Mouse (Mus musculus): ENCODE data around the gene H2afy2. TPM values are rescaled to one million over a fixed set of nuclear protein-coding genes. Genes with fewer than 3 reads are reported as not detected.

Gene H2afy2
- 10 to 100 TPM; 14.3 to 14.7 TPM for total RNA-seq (2021)
- long read RNA-seq, experiment 1, partial matches to known transcripts, result 1 of 5 reads
- long read RNA-seq, experiment 1, other reads (novel, unspliced or antisense), result 1 of 5 reads
- long read RNA-seq, experiment 2, transcript H2afy2-201 (9 exons, 2,175 nt), result major isoform, 13 of 15 reads
- long read RNA-seq, experiment 2, partial matches to known transcripts, result 1 of 15 reads
- long read RNA-seq, experiment 2, other reads (novel, unspliced or antisense), result 1 of 15 reads

DNA sequence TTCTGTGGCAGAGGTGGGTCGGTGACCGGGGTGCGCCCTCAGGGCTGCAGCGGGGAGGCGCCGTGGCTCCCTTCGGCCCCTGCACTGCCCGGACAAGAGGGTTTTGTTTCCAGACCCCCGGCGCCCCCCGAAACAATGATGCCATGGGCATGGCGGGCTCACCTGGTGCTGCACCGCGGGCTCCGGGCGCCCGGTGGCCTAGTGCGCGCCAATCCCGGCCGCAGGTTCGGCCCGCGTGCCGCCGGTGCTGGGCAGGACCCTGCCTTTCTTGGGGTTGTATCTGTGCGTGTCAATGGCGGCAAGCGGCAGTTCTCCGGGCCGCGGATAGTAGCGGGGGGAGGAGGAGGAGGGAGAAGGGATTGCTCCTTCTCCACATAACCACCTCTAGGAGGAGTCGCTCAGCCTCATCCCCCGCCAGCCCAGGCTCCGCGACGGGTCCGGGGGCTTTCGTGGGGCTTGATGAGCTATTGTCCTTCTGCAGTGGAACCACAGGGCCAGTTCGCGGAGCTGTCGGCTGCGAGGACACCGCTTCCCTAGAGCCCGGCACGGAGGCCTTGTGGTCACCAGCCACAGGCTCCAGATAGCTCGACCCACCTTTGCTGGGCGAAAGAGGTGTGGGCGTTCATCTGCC lies at the start of gene H2afy2:
Gene H2afy2, minus strand, starts transcription at position 527 of the 631 bp plus-strand sequence.
- peak; percentile 68 for TF ChIP-seq CTCF (conservative IDR thresholded peaks at IDR 0.05)
- DNase-seq (ENCODE audit: low spot score in 2 of 2), result peak; percentile 51 to 58
- Histone ChIP-seq H3K4me3 (peak within 1 kb of the TSS; percentile 95), H3K27ac (peak within 1 kb of the TSS; percentile 95)

DNA sequence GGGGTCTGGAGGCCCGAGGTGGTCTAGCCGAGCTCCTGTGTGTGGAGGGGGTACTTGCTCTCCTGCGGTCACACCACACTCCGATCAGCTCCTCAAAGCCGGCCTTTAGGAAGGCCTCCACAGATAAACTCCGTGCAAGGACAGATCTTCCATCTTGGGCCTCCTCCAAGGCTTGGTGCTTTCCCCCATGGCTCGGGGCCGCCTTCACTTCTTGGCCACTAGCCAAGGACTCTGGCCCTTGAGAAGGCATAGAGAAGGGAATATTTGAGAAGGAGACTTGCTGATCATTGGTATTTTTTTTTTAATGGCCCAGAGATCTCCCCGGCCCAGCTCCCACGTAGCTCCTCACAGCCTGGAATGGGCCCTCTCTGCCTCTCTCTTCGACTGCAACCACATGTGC lies 48.8 kb upstream of the H2afy2 start:
- H3K27ac ChIP-seq, result no peak overlapping the region
- no peak overlapping the region for H3K4me3 ChIP-seq
- DNase-seq (ENCODE audit: low spot score in 2 of 2), result no peak
- TF ChIP-seq CTCF (conservative IDR thresholded peaks at IDR 0.05), result no peak

DNA sequence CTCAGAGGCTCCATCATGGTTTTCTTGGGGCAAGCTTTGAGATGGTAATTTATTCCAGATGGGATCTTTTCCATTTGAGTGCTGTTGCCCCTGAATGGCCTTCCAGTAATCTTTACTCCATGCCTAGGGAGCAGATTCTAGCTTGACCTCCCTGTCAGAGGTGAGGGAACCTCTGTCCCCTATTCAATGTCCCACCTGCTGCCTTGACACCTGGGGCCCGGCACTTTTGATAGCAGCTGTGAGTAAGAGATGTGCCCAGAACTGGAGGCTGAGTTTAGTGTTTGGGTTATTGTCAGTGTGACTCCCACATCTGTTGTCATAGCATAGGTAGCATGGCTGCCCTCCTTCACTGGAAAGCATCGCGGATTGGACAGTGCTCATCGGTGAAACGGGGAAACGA lies 47.8 kb upstream of the H2afy2 start:
- H3K4me3 ChIP-seq, result no peak overlapping the region
- no peak for TF ChIP-seq CTCF (conservative IDR thresholded peaks at IDR 0.05)
- DNase-seq (ENCODE audit: low spot score in 2 of 2), result no peak
- no peak overlapping the region for H3K27ac ChIP-seq

DNA sequence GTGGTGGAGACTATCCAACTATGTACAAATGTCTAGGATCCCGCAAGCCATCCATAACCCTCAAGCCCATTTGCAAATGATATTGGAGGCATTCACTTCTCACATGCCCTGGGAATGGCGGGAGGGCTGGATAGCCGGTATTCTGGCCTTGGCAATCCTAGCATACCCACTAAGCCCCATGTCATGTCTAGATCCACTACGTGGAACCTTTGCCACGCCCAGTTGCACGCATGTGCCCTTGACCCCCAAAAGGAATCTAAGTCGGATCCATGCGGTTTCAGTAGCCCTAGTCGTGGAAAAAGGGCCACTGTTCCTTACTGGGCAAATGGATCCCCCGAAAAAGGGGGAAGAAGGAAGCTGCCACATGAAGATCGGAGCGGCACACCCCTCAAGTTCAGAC lies 47.3 kb upstream of the H2afy2 start:
- no peak for DNase-seq (ENCODE audit: low spot score in 2 of 2)
- no peak for TF ChIP-seq CTCF (conservative IDR thresholded peaks at IDR 0.05)
- Histone ChIP-seq H3K4me3 (no peak overlapping the region), H3K27ac (no peak overlapping the region)

DNA sequence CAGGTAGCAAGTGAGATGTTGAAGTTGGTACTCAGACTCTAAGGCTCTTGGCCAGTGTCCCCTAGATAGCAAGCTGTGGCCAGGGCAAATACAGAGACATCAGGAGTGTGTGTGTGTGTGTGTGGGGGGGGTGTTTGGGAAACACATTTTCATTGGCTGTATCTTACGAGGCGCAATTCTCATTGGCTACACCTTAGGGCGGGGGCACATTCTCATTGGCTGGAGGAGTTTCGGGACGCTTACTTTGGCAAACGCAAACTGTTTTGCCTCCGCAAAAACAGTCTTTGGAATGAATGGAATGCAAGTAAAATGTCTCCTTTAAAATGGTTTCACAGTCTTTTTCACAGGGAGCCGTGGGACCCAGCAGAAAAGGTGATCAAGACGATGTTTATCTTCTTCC lies 46.9 kb upstream of the H2afy2 start:
- Histone ChIP-seq H3K4me3 (no peak overlapping the region), H3K27ac (no peak overlapping the region)
- no peak for TF ChIP-seq CTCF (conservative IDR thresholded peaks at IDR 0.05)
- DNase-seq (ENCODE audit: low spot score in 2 of 2), result no peak

DNA sequence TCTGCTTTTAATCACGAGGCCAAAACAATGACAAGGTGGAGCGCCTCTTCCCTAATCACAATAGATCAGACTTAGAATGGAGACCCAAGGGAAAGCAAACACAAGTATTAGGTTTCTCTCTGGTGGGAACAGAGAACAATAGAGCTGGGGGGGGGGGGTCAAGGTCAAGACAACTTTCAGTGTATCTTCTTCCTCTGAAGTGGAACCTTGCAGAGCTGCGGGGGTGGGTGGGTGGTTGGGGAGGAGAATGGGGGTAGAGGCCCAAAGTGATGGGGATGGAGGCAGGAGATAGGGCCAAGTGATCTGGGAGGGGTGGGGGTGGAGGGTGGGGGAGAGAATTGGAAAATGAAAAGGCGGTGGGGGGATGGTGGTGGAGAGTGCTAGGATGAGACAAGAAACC lies 45.1 kb upstream of the H2afy2 start:
- TF ChIP-seq CTCF (conservative IDR thresholded peaks at IDR 0.05), result no peak
- no peak overlapping the region for H3K27ac ChIP-seq
- DNase-seq (ENCODE audit: low spot score in 2 of 2), result no peak
- no peak overlapping the region for H3K4me3 ChIP-seq

DNA sequence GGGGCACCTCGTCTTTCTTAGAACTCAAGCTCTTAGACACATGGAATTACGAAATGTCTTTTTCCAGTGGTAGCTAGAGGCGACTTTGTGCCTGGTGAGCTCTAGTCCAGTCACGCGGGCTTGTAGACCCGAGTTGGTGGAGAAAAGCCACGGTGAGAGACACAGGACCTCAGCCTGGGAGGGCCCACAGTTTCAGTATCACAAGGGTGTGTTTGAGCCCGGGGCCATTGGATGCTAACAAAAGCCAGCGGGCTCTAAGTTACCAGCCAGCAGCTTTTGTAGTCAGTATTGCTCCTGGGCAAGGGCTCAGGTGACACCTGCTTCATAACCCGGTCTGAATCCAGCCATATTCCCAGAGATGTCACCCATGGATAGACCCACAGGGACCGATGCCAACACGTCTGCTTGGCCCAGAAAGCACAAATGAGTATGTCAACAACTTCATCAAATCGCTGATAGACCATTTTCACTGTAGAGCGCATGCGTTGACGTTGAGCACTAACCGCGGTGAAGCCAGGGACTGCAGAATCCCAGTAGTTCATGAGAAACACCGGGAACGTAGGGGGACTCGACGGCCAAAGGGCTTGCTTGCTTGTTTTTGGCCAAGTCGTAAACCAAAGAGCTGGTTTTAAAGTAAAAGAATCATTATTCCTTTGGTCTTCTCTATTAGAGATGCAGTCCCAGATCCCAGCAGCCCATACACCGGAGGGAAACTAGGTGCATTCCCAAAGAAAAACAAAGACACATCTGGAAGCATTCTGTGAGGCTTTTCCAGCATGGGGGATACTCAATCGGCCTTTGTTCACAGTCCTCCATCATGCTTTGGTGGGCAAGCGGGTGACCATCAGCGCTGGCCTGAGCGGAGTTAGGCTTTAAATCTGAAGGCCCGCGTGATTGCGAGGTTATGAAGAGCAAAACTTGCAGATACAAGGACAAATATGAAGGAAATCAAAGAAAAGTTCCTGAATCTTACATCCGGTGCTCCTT lies 44.3 kb upstream of the H2afy2 start:
- no peak overlapping the region for H3K27ac ChIP-seq
- no peak overlapping the region for H3K4me3 ChIP-seq
- no peak for DNase-seq (ENCODE audit: low spot score in 2 of 2)
- TF ChIP-seq CTCF (conservative IDR thresholded peaks at IDR 0.05), result no peak

DNA sequence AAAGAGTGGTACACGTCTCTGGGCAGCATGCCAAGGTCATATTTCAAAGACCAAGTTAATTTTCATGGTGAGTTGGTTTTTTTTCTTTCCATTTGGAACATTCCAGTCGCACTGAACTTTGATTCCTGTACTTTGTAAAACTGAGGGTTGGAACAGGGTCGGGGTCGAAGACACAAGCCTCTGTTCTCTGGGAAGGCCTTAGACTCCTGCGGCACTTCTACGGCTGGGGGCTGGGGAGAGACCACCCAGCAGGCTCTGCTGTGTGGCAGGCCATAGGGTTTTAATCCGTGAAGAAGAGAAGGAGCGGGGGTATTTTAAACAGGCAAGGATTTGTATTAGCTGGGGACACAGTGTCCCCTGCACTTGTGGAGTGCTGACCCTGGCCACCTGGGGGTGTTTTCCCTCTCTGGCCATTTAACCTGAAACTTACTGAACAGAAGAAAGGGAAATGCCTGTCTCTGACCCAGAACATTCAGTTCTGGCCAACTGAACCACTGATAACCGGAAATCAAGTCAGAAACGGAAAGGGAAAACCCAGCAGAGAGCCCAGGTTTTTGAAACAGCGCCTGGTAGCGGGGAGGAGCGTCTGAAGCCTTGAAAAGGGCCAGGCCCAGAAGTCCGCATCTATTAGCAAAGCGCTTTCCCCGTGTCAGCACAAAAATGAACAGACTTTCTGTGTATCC lies 42.9 kb upstream of the H2afy2 start:
- H3K4me3 ChIP-seq, result no peak overlapping the region
- H3K27ac ChIP-seq, result no peak overlapping the region
- no peak for TF ChIP-seq CTCF (conservative IDR thresholded peaks at IDR 0.05)
- no peak for DNase-seq (ENCODE audit: low spot score in 2 of 2)

DNA sequence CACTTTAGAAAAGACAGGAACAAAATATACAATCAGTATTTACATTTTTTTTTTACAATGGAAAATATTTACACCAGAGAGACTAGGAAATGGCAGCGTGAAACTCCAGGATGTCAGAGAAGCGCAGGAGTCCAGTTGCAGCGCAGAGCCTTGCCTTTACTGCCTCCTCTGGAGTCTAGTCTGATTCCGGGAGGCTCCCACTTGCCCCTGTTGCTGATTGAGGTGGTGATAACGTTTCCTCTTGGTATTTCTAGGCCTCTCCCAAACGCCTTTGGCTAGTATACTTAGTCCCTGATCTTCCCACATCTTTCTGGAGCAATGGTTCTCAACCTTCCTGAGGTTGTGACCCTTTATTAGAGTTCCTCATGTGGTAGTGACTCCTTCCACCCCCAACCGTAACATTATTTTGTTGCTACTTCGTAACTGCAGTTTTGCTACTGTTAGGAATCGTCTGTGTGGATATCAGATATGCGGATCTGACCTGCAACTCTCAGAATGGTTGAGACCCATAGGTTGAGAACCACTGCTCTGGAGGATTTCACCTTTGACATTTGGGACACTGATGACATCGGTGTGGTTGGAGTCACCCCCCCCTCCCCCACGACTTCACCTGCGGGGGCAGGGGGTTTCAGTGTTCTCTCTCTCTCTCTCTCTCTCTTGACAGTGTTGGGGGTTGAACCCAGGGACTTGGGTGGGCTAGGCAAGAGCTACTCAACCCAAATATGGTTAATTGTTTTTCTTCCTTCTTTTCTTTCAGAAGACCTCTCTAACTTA lies 42.2 kb upstream of the H2afy2 start:
- no peak for DNase-seq (ENCODE audit: low spot score in 2 of 2)
- H3K4me3 ChIP-seq, result no peak overlapping the region

DNA sequence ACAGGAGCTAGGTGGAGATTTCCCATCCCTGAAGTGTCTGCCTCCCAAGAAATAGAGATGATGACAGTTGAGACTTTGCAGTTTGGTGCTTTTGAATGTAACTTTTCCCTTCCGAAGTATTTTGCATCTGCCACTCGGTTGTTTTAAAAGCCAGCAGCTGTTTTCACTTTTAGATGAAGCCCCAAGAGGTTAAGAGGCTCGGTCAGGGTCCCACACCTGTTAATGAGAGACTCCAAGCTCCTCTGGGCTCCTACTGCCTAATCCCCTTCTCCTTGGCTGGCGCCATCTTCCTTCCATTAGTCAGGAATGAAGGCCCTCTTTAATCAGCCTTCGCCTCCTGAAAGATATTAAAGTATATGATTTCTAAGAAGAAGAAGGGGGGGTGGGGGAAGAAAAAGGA lies 41.6 kb upstream of the H2afy2 start:
- Histone ChIP-seq H3K27ac (no peak overlapping the region), H3K4me3 (no peak overlapping the region)
- TF ChIP-seq CTCF (conservative IDR thresholded peaks at IDR 0.05), result no peak
- no peak for DNase-seq (ENCODE audit: low spot score in 2 of 2)

More for the DNA sequence above, 42.2 kb upstream of the H2afy2 start:
- no peak overlapping the region for H3K27ac ChIP-seq
- TF ChIP-seq CTCF (conservative IDR thresholded peaks at IDR 0.05), result no peak

DNA sequence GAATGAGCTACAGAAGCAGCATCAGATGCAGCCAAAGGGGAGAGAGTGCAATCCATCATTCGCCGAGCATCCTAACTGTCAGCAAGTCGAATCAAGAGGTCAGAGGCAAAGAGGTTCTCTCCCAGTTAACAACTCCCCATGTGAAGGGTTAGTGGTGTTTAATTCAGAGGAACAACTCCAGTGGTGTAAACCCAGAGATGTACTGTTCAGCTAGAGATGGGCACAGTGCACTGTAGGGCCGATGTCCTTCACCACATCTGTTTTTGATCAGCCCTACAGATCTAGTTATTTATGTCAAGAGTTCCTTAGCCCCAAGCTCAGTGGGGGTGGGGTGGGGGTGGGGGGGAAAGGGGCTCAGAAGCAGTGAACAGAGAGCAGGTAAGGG lies 39.8 kb upstream of the H2afy2 start:
- Histone ChIP-seq H3K4me3 (no peak overlapping the region), H3K27ac (no peak overlapping the region)
- no peak for TF ChIP-seq CTCF (conservative IDR thresholded peaks at IDR 0.05)
- no peak for DNase-seq (ENCODE audit: low spot score in 2 of 2)
